Mouse (Mus musculus) heart, postnatal 0 days (tissue): ENCODE measurements around the gene Rapgef5. TPM values are rescaled to one million over a fixed set of nuclear protein-coding genes. Genes with fewer than 3 reads are reported as not detected.

ENCODE experiments used
- ATAC-seq: fragments of 200-750 bp; cut with Nextera tagmentation; 2 replicates; pipeline ENCODE4 v1.8.0; 2017; ENCODE audit warnings: low read depth, moderate number of reproducible peaks, moderate library complexity; ENCODE audit not compliant: insufficient read depth
- DNase-seq: peaks from one replicate; pipeline ENCODE4 v3.0.0-alpha.2; 2016; ENCODE audit warnings: low spot score
- H3K27ac ChIP-seq: fragments of 300-500 bp; sonication (generic); 2 replicates; pipeline ENCODE4 v1.5.1; 2014; ENCODE audit warnings: low read depth, mild to moderate bottlenecking
- H3K27me3 ChIP-seq: fragments of 300-500 bp; sonication (generic); 2 replicates; pipeline ENCODE4 v1.6.1; 2014; ENCODE audit warnings: low read length, mixed read lengths; ENCODE audit not compliant: control insufficient read depth, insufficient read depth
- H3K36me3 ChIP-seq: fragments of 300-500 bp; sonication (generic); replicated peaks from 2 replicates; pipeline ENCODE4 v1.6.1; 2014; ENCODE audit warnings: low read length, mixed read lengths; ENCODE audit not compliant: control insufficient read depth, insufficient read depth
- H3K4me1 ChIP-seq: fragments of 300-500 bp; sonication (generic); 2 replicates; pipeline ENCODE4 v1.6.1; 2014; ENCODE audit warnings: antibody characterized with exemption; ENCODE audit not compliant: control insufficient read depth, insufficient read depth
- H3K4me2 ChIP-seq: fragments of 300-500 bp; sonication (generic); 2 replicates; pipeline ENCODE4 v1.6.1; 2014; ENCODE audit warnings: low read depth, mild to moderate bottlenecking, low read length, moderate library complexity
- H3K4me3 ChIP-seq: fragments of 300-500 bp; sonication (generic); 2 replicates; pipeline ENCODE4 v1.5.1; 2014; ENCODE audit warnings: low read depth, low read length
- H3K9ac ChIP-seq: fragments of 300-500 bp; sonication (generic); replicated peaks from 2 replicates; pipeline ENCODE4 v1.6.1; 2014; ENCODE audit warnings: low read depth, low read length, mixed read lengths
- H3K9me3 ChIP-seq: fragments of 300-500 bp; sonication (generic); replicated peaks from 2 replicates; pipeline ENCODE4 v1.6.1; 2016; ENCODE audit warnings: low read length; ENCODE audit not compliant: control insufficient read depth
- CTCF ChIP-seq: IDR thresholded peaks from 2 replicates; pipeline ENCODE4 v1.5.1; 2016; ENCODE audit warnings: antibody characterized with exemption, control low read depth, low read depth
- EP300 ChIP-seq: IDR thresholded peaks from 2 replicates; pipeline ENCODE4 v1.6.1; 2016; ENCODE audit warnings: antibody characterized with exemption, low read depth
- WGBS: fragments of 180-500 bp; shearing (Covaris S2); extraction: QIAGEN DNeasy Blood & Tissue Kit; methylation state at CpG from one replicate; pipeline ENCODE4 v1.1.7; 2014; 5-methylcytosine and 5-hydroxymethylcytosine counted together
- polyA plus RNA-seq: library from polyadenylated mRNA; unstranded; fragments of >200 nt; fragmentation: Nextera tagmentation; extraction: Ambion mirVana; gene quantifications from 2 replicates; pipeline ENCODE4 v1.2.1, GENCODE M21; 2015
- total RNA-seq: library from RNA; depleted of rRNA; stranded (reverse); fragments of >200 nt; gene quantifications from 2 replicates; pipeline ENCODE4 v1.2.3, GENCODE M21; 2014; ENCODE audit warnings: low replicate concordance

The Rapgef5 gene
- total and polyA plus RNA-seq, 2 experiments from 2014 or later: 11.1 to 30.8 TPM

DNA sequence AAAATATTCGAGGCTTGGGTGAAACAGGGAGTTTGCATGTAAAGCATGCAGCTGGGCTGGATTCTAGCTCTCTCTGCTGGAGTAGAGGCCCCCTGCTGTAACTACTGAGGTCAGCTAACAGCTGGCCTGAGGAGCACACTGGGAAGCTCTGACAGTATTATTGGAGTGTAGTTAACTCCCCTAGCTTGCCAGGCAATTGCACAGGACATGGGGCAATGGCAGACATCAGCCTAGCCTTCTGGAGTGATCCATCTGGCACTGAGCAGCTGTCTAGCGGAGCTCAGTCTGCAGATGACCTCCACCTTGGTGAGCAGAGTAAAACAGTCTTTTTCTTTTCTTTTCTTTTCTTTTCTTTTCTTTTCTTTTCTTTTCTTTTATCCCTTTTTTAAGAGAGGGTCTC is 253.9 kb downstream of the Rapgef5 start:
- no peak overlapping the region for H3K4me2 ChIP-seq
- no peak overlapping the region for H3K9ac ChIP-seq
- H3K4me1 ChIP-seq: no peaks in the 10 kb centered on the region
- H3K27me3 ChIP-seq: no peaks in the 10 kb centered on the region
- ATAC-seq (no peak), DNase-seq (no peak)
- no peak overlapping the region for H3K27ac ChIP-seq
- no peak overlapping the region for H3K4me3 ChIP-seq
- no peaks in the 10 kb centered on the region for H3K36me3 ChIP-seq
- TF ChIP-seq CTCF (no peak), EP300 (no peak)
- WGBS: 62% methylated on average over 2 of the region's 2 CpGs
- no peaks in the 10 kb centered on the region for H3K9me3 ChIP-seq

DNA sequence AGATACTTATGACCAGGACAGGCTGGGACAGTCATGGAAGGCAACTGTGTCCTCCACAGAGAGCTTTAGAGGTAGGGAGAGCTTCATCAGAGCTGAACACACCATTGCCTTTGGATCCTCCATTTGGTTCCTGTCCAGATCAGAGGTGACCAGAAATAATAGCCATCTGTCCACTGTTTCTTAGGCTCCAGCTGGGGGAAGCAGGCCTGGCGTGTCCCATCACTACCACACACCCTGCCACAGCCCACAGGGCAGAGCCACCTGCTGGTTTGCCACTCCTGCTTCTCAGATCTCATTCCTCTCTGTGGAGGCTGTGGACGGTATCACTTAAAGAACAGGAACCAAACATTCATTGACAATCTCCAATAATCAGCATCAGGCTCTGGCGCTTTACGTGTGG is 254.9 kb downstream of the Rapgef5 start:
- ATAC-seq (no peak), DNase-seq (no peak)
- Histone ChIP-seq H3K4me2 (no peak overlapping the region), H3K4me1 (no peaks in the 10 kb centered on the region), H3K27ac (no peak overlapping the region), H3K4me3 (no peak overlapping the region), H3K9me3 (no peaks in the 10 kb centered on the region), H3K36me3 (no peaks in the 10 kb centered on the region), H3K9ac (no peak overlapping the region), H3K27me3 (no peaks in the 10 kb centered on the region)
- TF ChIP-seq EP300 (no peak), CTCF (no peak)
- 83% methylated on average over 4 of the region's 4 CpGs for WGBS

DNA sequence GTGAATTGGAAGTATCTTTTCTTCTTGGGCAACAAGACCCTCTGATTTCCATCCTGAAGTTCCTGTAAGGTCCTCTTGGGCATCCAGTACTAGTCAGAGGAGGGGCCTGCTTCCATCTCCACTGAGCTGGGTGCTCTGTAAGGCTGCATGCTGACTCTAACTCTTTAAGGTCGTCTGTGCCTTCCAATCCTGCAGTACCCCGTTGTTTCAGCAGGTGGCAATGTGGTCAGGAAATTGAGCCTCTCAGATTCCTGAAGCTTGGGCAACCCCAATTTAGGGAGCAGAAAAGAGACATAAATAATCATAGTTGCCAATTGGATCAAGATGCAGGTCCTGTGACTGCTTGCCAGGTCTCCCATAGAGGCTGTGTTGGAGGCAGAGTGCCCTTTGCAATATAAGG is 256.4 kb downstream of the Rapgef5 start:
- no peaks in the 10 kb centered on the region for H3K27me3 ChIP-seq
- TF ChIP-seq EP300: no peak
- TF ChIP-seq CTCF: peak; percentile 76
- H3K9ac ChIP-seq: no peak overlapping the region
- ATAC-seq (no peak), DNase-seq (peak; percentile 25)
- 2% methylated on average over 2 of the region's 2 CpGs for WGBS
- no peak overlapping the region for H3K4me3 ChIP-seq
- no peak overlapping the region for H3K27ac ChIP-seq
- no peaks in the 10 kb centered on the region for H3K36me3 ChIP-seq
- no peaks in the 10 kb centered on the region for H3K4me1 ChIP-seq
- H3K9me3 ChIP-seq: no peaks in the 10 kb centered on the region
- no peak overlapping the region for H3K4me2 ChIP-seq

DNA sequence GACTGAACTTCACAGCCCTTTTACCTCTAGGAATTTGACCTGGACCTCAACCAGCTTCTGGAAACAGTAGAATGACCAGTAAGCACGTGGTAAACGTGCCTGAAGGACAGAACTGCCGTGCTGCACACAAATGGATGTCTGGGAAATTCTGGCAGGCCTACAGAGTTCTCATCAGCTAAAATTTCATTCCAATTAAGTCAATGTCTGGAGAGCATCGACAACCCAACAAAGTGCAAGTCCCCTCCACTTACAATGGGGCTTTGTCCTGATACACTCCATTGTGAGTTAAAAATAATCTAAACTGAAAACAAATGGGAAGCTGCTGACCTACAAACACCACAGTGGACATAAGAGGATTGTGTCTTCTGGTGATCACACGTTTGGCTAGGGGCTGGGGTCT is 260.6 kb downstream of the Rapgef5 start:
- Histone ChIP-seq H3K4me1 (no peaks in the 10 kb centered on the region), H3K4me3 (no peak overlapping the region), H3K4me2 (no peak overlapping the region), H3K27me3 (no peaks in the 10 kb centered on the region), H3K9ac (no peak overlapping the region), H3K9me3 (no peaks in the 10 kb centered on the region), H3K27ac (no peak overlapping the region), H3K36me3 (no peaks in the 10 kb centered on the region)
- DNase-seq (no peak), ATAC-seq (no peak)
- TF ChIP-seq EP300 (no peak), CTCF (no peak)
- 46% methylated on average over 5 of the region's 5 CpGs for WGBS

DNA sequence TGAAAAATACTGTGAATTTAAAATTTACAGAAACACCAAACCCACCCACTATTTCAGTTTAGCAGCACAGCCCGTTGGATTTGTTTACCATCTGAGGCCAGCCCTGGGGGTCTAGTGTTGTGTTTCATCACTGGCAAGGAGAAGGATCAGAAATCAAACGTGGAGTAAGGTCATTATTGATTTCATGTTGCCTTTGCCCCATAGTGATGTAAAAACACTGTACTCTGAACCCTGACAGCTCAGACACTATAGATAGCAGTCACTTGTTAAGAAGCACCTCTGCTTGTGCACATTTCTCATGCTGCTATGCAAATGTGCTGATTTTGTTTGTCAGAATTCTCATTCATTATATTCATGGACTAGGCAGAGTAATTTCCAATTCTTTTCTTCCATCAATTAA is 265.1 kb downstream of the Rapgef5 start:
- ATAC-seq (no peak), DNase-seq (no peak)
- no peaks in the 10 kb centered on the region for H3K4me1 ChIP-seq
- H3K27me3 ChIP-seq: no peaks in the 10 kb centered on the region
- H3K4me2 ChIP-seq: no peak overlapping the region
- no peaks in the 10 kb centered on the region for H3K36me3 ChIP-seq
- TF ChIP-seq EP300: no peak
- TF ChIP-seq CTCF: no peak
- H3K9me3 ChIP-seq: no peaks in the 10 kb centered on the region
- WGBS: 41% methylated on average over 2 of the region's 2 CpGs
- H3K4me3 ChIP-seq: no peak overlapping the region
- H3K27ac ChIP-seq: no peak overlapping the region
- H3K9ac ChIP-seq: no peak overlapping the region

DNA sequence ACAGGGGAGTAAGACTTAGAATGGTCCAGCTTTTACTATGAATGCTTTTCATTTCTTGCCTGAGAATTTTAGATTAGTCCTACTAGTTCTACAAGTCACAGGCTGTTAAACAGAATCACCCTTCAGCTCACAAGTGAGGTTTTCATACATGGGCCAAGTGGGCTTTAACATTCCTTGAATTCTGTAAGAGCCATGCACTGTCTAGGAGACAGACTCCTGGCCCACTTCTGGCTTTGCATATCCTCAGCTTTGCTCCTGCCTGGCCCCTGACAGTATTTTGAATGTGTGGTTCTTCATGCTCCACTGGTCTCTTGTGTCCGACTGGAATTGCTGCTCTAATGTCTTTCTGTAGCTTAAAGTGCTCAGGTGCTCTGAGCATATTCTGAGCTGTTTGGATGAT is 267.1 kb downstream of the Rapgef5 start:
- no peaks in the 10 kb centered on the region for H3K27me3 ChIP-seq
- no peak for ATAC-seq
- no peaks in the 10 kb centered on the region for H3K36me3 ChIP-seq
- TF ChIP-seq CTCF (no peak), EP300 (no peak)
- DNase-seq: no peak
- H3K4me2 ChIP-seq: no peak overlapping the region
- no peak overlapping the region for H3K9ac ChIP-seq
- 68% methylated on average over 1 of the region's 1 CpGs for WGBS
- H3K9me3 ChIP-seq: no peaks in the 10 kb centered on the region
- no peaks in the 10 kb centered on the region for H3K4me1 ChIP-seq
- no peak overlapping the region for H3K4me3 ChIP-seq
- H3K27ac ChIP-seq: no peak overlapping the region
